Mouse (Mus musculus) 416B (cell line): ENCODE measurements around the gene Gjb3.

Experiments
- DNase-seq: peaks from one replicate; pipeline ENCODE4 v3.0.0; 2011; ENCODE audit warnings: low read depth

The Gjb3 gene

GRCm38 (mm10) chr4:127334870-127335504 lies 4.3 kb upstream of the Gjb3 start:
- no peak for DNase-seq

GRCm38 (mm10) chr4:127331171-127331570 lies 527 bp upstream of the Gjb3 start:
- DNase-seq, result no peak

- DNase-seq, result no peak
Observed at GRCm38 (mm10) chr4:127329751-127330150, 893 bp downstream of the Gjb3 start.

- DNase-seq, result no peak
Observed at GRCm38 (mm10) chr4:127329046-127329445, 1.6 kb downstream of the Gjb3 start.

- peak; percentile 39 for DNase-seq
Observed at GRCm38 (mm10) chr4:127328378-127328777, 2.3 kb downstream of the Gjb3 start.

- peak; percentile 81 for DNase-seq
Observed at GRCm38 (mm10) chr4:127327749-127328148, 2.9 kb downstream of the Gjb3 start.

GRCm38 (mm10) chr4:127327258-127327657 lies 3.4 kb downstream of the Gjb3 start:
- peak; percentile 65 for DNase-seq

- DNase-seq, result no peak
Observed at GRCm38 (mm10) chr4:127325276-127325675, 5.4 kb downstream of the Gjb3 start.

GRCm38 (mm10) chr4:127324759-127325158 lies 5.9 kb downstream of the Gjb3 start:
- peak; percentile 88 for DNase-seq

- peak; percentile 44 for DNase-seq
Observed at GRCm38 (mm10) chr4:127324296-127324695, 6.3 kb downstream of the Gjb3 start.

GRCm38 (mm10) chr4:127323651-127324050 lies 7.0 kb downstream of the Gjb3 start:
- no peak for DNase-seq

GRCm38 (mm10) chr4:127319613-127320012 lies 11.0 kb downstream of the Gjb3 start:
- peak; percentile 74 for DNase-seq

- peak; percentile 50 for DNase-seq
Observed at GRCm38 (mm10) chr4:127317143-127317542, 13.5 kb downstream of the Gjb3 start.

- DNase-seq, result no peak
Observed at GRCm38 (mm10) chr4:127315753-127316152, 14.9 kb downstream of the Gjb3 start.

- DNase-seq, result no peak
Observed at GRCm38 (mm10) chr4:127314585-127314984, 16.1 kb downstream of the Gjb3 start.

- DNase-seq, result peak; percentile 74
Observed at GRCm38 (mm10) chr4:127313861-127314260, 16.8 kb downstream of the Gjb3 start, which contains the start of gene Gja4. Gene Gja4 (minus strand): TSS chr4:127314039.

GRCm38 (mm10) chr4:127312349-127312748 lies 18.3 kb downstream of the Gjb3 start:
- no peak for DNase-seq

GRCm38 (mm10) chr4:127311561-127311960 lies 19.1 kb downstream of the Gjb3 start:
- no peak for DNase-seq

GRCm38 (mm10) chr4:127306915-127307314 lies 23.7 kb downstream of the Gjb3 start:
- DNase-seq, result no peak

- no peak for DNase-seq
Observed at GRCm38 (mm10) chr4:127303796-127304195, 26.8 kb downstream of the Gjb3 start.

- DNase-seq, result no peak
Observed at GRCm38 (mm10) chr4:127300503-127300902, 30.1 kb downstream of the Gjb3 start.

GRCm38 (mm10) chr4:127292631-127293030 lies 38.0 kb downstream of the Gjb3 start:
- no peak for DNase-seq

- no peak for DNase-seq
Observed at GRCm38 (mm10) chr4:127289039-127289548, 41.5 kb downstream of the Gjb3 start.

GRCm38 (mm10) chr4:127286907-127287306 lies 43.7 kb downstream of the Gjb3 start:
- DNase-seq, result peak; percentile 4
